Mouse (Mus musculus): ENCODE measurements around the gene Il5. TPM values are rescaled to one million over a fixed set of nuclear protein-coding genes. Genes with fewer than 3 reads are reported as not detected.
"Not testable (repeated sequence)": the region's sequence is repeated elsewhere in the genome, so short reads cannot be mapped to it uniquely, and the experiment has no call there.

Gene Il5
- polyA plus RNA-seq, 1 experiment from 2014 or later, result not detected

- Histone ChIP-seq H3K4me2 (ENCODE audit: low read depth, low read length) (no peak overlapping the region), H3K4me3 (ENCODE audit: low read depth, low read length) (no peak overlapping the region), H3K4me1 (ENCODE audit: insufficient read depth) (peaks cover 2% of the 10 kb centered on the region; the same call in 1 of the 2 replicates), H3K27ac (ENCODE audit: low read depth) (no peak overlapping the region), H3K9me3 (ENCODE audit: low read length) (no peaks in the 10 kb centered on the region), H3K9ac (replicated peaks) (no peak overlapping the region), H3K36me3 (replicated peaks; ENCODE audit: insufficient read depth, low read length) (no peaks in the 10 kb centered on the region), H3K27me3 (ENCODE audit: insufficient read depth, low read length) (no peaks in the 10 kb centered on the region)
- DNase-seq, result no peak
- no peak for TF ChIP-seq EP300 (IDR thresholded peaks at IDR 0.05; ENCODE audit: low read depth)
- no peak for TF ChIP-seq CTCF (IDR thresholded peaks at IDR 0.05; ENCODE audit: low read depth)
- WGBS (ENCODE audit: insufficient replicate concordance), result 37% methylated on average over 6 of the region's 6 CpGs
- no peak for ATAC-seq
Measured at GRCm38 (mm10) chr11:53748614-53749013, 28.0 kb downstream of the Il5 start.

GRCm38 (mm10) chr11:53749306-53749705 lies 28.7 kb downstream of the Il5 start:
- no peak overlapping the region for H3K9ac ChIP-seq (replicated peaks)
- no peak for DNase-seq
- no peak for TF ChIP-seq EP300 (IDR thresholded peaks at IDR 0.05; ENCODE audit: low read depth)
- no peak for TF ChIP-seq CTCF (IDR thresholded peaks at IDR 0.05; ENCODE audit: low read depth)
- WGBS (ENCODE audit: insufficient replicate concordance), result 76% methylated on average over 4 of the region's 4 CpGs
- H3K9me3 ChIP-seq (ENCODE audit: low read length), result no peaks in the 10 kb centered on the region
- no peak overlapping the region for H3K4me3 ChIP-seq (ENCODE audit: low read depth, low read length)
- ATAC-seq, result no peak
- no peaks in the 10 kb centered on the region for H3K36me3 ChIP-seq (replicated peaks; ENCODE audit: insufficient read depth, low read length)
- H3K4me1 ChIP-seq (ENCODE audit: insufficient read depth), result peaks cover 2% of the 10 kb centered on the region; the same call in 1 of the 2 replicates
- no peaks in the 10 kb centered on the region for H3K27me3 ChIP-seq (ENCODE audit: insufficient read depth, low read length)
- H3K4me2 ChIP-seq (ENCODE audit: low read depth, low read length), result no peak overlapping the region
- no peak overlapping the region for H3K27ac ChIP-seq (ENCODE audit: low read depth)

- 60% methylated on average over 5 of the region's 5 CpGs for WGBS (ENCODE audit: insufficient replicate concordance)
- H3K27me3 ChIP-seq (ENCODE audit: insufficient read depth, low read length), result no peaks in the 10 kb centered on the region
- peaks cover 2% of the 10 kb centered on the region; the same call in 1 of the 2 replicates for H3K4me1 ChIP-seq (ENCODE audit: insufficient read depth)
- H3K9me3 ChIP-seq (ENCODE audit: low read length), result no peaks in the 10 kb centered on the region
- H3K36me3 ChIP-seq (replicated peaks; ENCODE audit: insufficient read depth, low read length), result no peaks in the 10 kb centered on the region
- no peak overlapping the region for H3K9ac ChIP-seq (replicated peaks)
- TF ChIP-seq EP300 (IDR thresholded peaks at IDR 0.05; ENCODE audit: low read depth) (no peak), CTCF (IDR thresholded peaks at IDR 0.05; ENCODE audit: low read depth) (no peak)
- no peak for ATAC-seq
- no peak overlapping the region for H3K4me2 ChIP-seq (ENCODE audit: low read depth, low read length)
- no peak overlapping the region for H3K27ac ChIP-seq (ENCODE audit: low read depth)
- DNase-seq, result no peak
- H3K4me3 ChIP-seq (ENCODE audit: low read depth, low read length), result no peak overlapping the region
Measured at GRCm38 (mm10) chr11:53749716-53750352, 29.2 kb downstream of the Il5 start.

GRCm38 (mm10) chr11:53755011-53755595 lies 34.5 kb downstream of the Il5 start:
- H3K4me2 ChIP-seq (ENCODE audit: low read depth, low read length), result no peak overlapping the region
- H3K9ac ChIP-seq (replicated peaks), result no peak overlapping the region
- no peaks in the 10 kb centered on the region for H3K9me3 ChIP-seq (ENCODE audit: low read length)
- peaks cover 7% of the 10 kb centered on the region; the same call in 1 of the 2 replicates for H3K4me1 ChIP-seq (ENCODE audit: insufficient read depth)
- WGBS (ENCODE audit: insufficient replicate concordance), result 78% methylated on average over 12 of the region's 12 CpGs
- H3K36me3 ChIP-seq (replicated peaks; ENCODE audit: insufficient read depth, low read length), result no peaks in the 10 kb centered on the region
- H3K27ac ChIP-seq (ENCODE audit: low read depth), result no peak overlapping the region
- no peak overlapping the region for H3K4me3 ChIP-seq (ENCODE audit: low read depth, low read length)
- no peaks in the 10 kb centered on the region for H3K27me3 ChIP-seq (ENCODE audit: insufficient read depth, low read length)
- ATAC-seq (no peak), DNase-seq (no peak)
- TF ChIP-seq CTCF (IDR thresholded peaks at IDR 0.05; ENCODE audit: low read depth) (no peak), EP300 (IDR thresholded peaks at IDR 0.05; ENCODE audit: low read depth) (no peak)

GRCm38 (mm10) chr11:53757612-53758011 lies 37.0 kb downstream of the Il5 start:
- TF ChIP-seq CTCF (IDR thresholded peaks at IDR 0.05; ENCODE audit: low read depth), result no peak
- H3K4me3 ChIP-seq (ENCODE audit: low read depth, low read length), result no peak overlapping the region
- DNase-seq, result no peak
- no peaks in the 10 kb centered on the region for H3K27me3 ChIP-seq (ENCODE audit: insufficient read depth, low read length)
- peak; percentile 14; the same call in 1 of the 2 replicates for ATAC-seq
- WGBS (ENCODE audit: insufficient replicate concordance), result 58% methylated on average over 4 of the region's 4 CpGs
- no peak overlapping the region for H3K9ac ChIP-seq (replicated peaks)
- no peak overlapping the region for H3K27ac ChIP-seq (ENCODE audit: low read depth)
- peaks cover 19% of the 10 kb centered on the region for H3K4me1 ChIP-seq (ENCODE audit: insufficient read depth)
- no peaks in the 10 kb centered on the region for H3K36me3 ChIP-seq (replicated peaks; ENCODE audit: insufficient read depth, low read length)
- no peak overlapping the region for H3K4me2 ChIP-seq (ENCODE audit: low read depth, low read length)
- H3K9me3 ChIP-seq (ENCODE audit: low read length), result no peaks in the 10 kb centered on the region

- H3K9me3 ChIP-seq (ENCODE audit: low read length); H3K27me3 ChIP-seq (ENCODE audit: insufficient read depth, low read length); DNase-seq; H3K9ac ChIP-seq (replicated peaks); H3K27ac ChIP-seq (ENCODE audit: low read depth); H3K4me3 ChIP-seq (ENCODE audit: low read depth, low read length); H3K4me2 ChIP-seq (ENCODE audit: low read depth, low read length); H3K36me3 ChIP-seq (replicated peaks; ENCODE audit: insufficient read depth, low read length); ATAC-seq: not testable (repeated sequence)
- TF ChIP-seq CTCF (IDR thresholded peaks at IDR 0.05; ENCODE audit: low read depth), result peak; percentile 67
- 68% methylated on average over 7 of the region's 9 CpGs for WGBS (ENCODE audit: insufficient replicate concordance)
- peaks cover 21% of the 10 kb centered on the region for H3K4me1 ChIP-seq (ENCODE audit: insufficient read depth)
Measured at GRCm38 (mm10) chr11:53758033-53758432, 37.4 kb downstream of the Il5 start.

All from liver, postnatal 0 days (tissue).